Mouse (Mus musculus): ENCODE measurements around the gene Cxcr1. TPM values are rescaled to one million over a fixed set of nuclear protein-coding genes. Genes with fewer than 3 reads are reported as not detected.

Gene Cxcr1
- under 1 TPM in 1 of 2 experiments, not detected in 1; 0.50 TPM for total RNA-seq (2023)

DNA sequence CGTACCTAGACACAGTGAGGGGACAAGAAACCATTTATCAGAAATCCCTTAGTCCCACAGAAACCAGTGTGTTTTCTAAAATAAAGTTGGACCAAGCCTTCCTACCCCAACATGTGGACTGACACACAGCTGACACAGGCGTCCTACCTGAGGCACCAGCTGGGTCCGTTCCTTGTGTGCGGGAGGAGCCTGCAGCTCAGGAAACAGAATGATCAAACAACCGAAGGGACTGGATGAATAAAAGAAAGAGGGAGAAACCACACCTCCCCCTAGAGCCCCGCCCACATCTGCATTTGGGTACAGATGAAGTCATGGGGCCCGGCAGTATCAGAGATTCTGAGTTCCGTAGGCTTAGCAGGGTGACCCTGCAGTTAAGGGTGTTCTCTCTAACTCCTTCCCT, at the start of gene Cxcr1:
TSS of gene Cxcr1 (minus strand) at position 187 of the 400 bp plus-strand sequence.

DNA sequence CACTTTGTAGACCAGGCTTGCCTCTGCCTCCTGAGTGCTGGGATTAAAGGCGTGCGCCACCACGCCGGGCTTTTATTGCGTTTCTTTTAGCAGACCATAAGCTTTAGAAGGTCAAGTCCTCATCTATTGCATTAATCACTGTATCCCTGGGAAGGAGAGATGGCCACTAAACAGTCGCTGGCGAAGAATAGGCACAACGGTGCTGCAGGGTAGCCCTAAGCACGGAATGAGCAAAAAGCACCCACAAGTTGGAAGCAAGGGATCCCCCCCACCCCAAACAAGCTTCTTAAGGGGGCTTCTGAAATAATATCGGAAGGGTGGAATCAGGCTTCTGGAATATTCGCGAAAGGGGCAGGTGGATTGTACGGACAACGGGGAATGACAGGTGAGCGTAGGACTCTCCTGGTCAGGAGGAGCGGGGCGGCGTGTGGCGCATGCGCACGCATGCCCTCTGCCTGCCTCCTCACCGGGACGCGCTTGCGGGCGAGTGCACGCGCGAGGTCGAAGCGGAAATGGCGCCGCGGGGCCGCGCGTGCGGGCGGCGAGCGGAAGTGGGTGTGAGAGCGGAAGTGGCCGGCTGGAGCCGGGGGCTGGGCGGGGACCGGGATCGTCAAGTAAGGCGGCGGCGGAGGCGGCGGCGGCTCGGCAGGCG, 41.6 kb upstream of the Cxcr1 start, which contains the start of gene Arpc2:
TSS of gene Arpc2 (plus strand) at position 147 of the 652 bp plus-strand sequence.

DNA sequence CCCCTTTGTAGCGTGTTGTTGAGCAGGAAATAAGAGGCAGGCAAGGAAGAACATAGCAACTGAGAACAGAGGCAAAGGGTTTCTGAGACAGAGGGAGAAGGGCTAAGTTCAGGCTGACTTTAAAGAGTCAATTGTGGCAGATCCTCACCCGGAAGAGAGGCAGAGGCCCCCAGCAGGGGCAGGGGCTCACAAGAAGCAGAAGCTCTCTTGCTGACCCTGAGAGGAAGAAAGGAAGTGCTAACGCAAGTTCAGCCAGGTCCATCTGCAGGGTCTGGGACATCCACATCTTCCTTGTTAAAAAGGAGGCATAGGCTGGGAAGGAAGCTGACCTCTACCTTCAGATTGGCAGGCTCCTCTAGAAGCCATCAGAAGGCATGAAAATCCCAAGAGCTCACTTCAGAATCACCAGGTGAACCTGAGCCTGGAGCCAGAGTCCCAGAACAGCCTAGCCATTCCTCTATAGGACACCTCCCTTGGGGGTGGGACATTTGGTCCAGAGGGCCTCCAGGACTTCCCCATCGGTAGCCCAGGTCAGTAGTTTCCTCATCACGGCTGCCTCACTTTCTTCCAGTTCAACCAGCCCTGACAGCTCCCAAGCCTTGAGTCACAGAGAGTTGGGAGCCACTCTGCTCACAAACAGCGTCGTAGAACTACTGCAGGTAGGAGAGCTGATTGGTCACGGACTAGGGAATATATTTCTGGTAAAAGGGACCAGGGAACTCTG, 40.8 kb downstream of the Cxcr1 start, which contains the start of gene Cxcr2:
TSS of gene Cxcr2 (plus strand) at position 529 of the 724 bp plus-strand sequence.

Other genes with a start within 250 kb of the Cxcr1 start
- 10 to 100 TPM; 27.3 to 32.6 TPM for gene Tns1, start 70.2 kb downstream of the Cxcr1 start, total RNA-seq (2023)
- under 1 TPM in 1 of 2 experiments, not detected in 1; 0.79 TPM for gene Rufy4, start 69.1 kb downstream of the Cxcr1 start, total RNA-seq (2023)
- under 1 TPM; 0.71 to 0.79 TPM for gene Cxcr2, start 40.6 kb downstream of the Cxcr1 start, total RNA-seq (2023)
- 100 to 1,000 TPM; 393 to 398 TPM for gene Arpc2, start 41.5 kb upstream of the Cxcr1 start, total RNA-seq (2023)
- gene Gpbar1, start 83.9 kb upstream of the Cxcr1 start, total RNA-seq (2023) = 1 to 10 TPM; 1.2 to 1.8 TPM
- 100 to 1,000 TPM; 150 to 151 TPM for gene Aamp, start 90.1 kb upstream of the Cxcr1 start, total RNA-seq (2023)
- 10 to 100 TPM; 31.4 to 31.8 TPM for gene Pnkd, start 90.3 kb upstream of the Cxcr1 start, total RNA-seq (2023)
- gene Tmbim1, start 111.0 kb upstream of the Cxcr1 start, total RNA-seq (2023) = 1 to 10 TPM; 1.6 to 1.9 TPM
- gene Catip, start 167.5 kb upstream of the Cxcr1 start, total RNA-seq (2023) = not detected
- 1 to 10 TPM; 1.7 to 3.5 TPM for gene Slc11a1, start 180.6 kb upstream of the Cxcr1 start, total RNA-seq (2023)
- 100 to 1,000 TPM; 120 to 129 TPM for gene Ctdsp1, start 196.9 kb upstream of the Cxcr1 start, total RNA-seq (2023)
- 1 to 10 TPM in 1 of 2 experiments, under 1 TPM in 1; 0.96 to 3.3 TPM for gene Vil1, start 214.7 kb upstream of the Cxcr1 start, total RNA-seq (2023)